Mouse (Mus musculus): ENCODE results near the gene Foxo3.

Foxo3 gene

GRCm38 (mm10) chr10:42177771-42178674 lies 98.5 kb downstream of the Foxo3 start:
- DNase-seq = no peak

- DNase-seq = no peak
These were observed 102.3 kb downstream of the Foxo3 start for GRCm38 (mm10) chr10:42174283-42174682.

- DNase-seq = no peak
These were observed 102.7 kb downstream of the Foxo3 start for GRCm38 (mm10) chr10:42173839-42174238.

GRCm38 (mm10) chr10:42170889-42171347 lies 105.6 kb downstream of the Foxo3 start:
- no peak for DNase-seq

- DNase-seq = no peak
These were observed 106.4 kb downstream of the Foxo3 start for GRCm38 (mm10) chr10:42170201-42170600.

GRCm38 (mm10) chr10:42154727-42155126 lies 121.8 kb downstream of the Foxo3 start:
- no peak for DNase-seq

- peak; percentile 45 to 64 for DNase-seq
These were observed 123.9 kb downstream of the Foxo3 start for GRCm38 (mm10) chr10:42152426-42153205.

- no peak for DNase-seq
These were observed 126.8 kb downstream of the Foxo3 start for GRCm38 (mm10) chr10:42149767-42150166.

- peak; percentile 29 to 44 for DNase-seq
These were observed 128.2 kb downstream of the Foxo3 start for GRCm38 (mm10) chr10:42148326-42148725.

GRCm38 (mm10) chr10:42145221-42145620 lies 131.3 kb downstream of the Foxo3 start:
- DNase-seq = no peak

- DNase-seq = no peak
These were observed 131.8 kb downstream of the Foxo3 start for GRCm38 (mm10) chr10:42144788-42145187.

- DNase-seq = no peak
These were observed 132.4 kb downstream of the Foxo3 start for GRCm38 (mm10) chr10:42144176-42144575.

GRCm38 (mm10) chr10:42142791-42143190 lies 133.8 kb downstream of the Foxo3 start:
- DNase-seq = no peak

- DNase-seq = no peak
These were observed 134.5 kb downstream of the Foxo3 start for GRCm38 (mm10) chr10:42142081-42142480.

- no peak for DNase-seq
These were observed 136.8 kb downstream of the Foxo3 start for GRCm38 (mm10) chr10:42139749-42140148.

GRCm38 (mm10) chr10:42134759-42135702 lies 141.5 kb downstream of the Foxo3 start:
- DNase-seq = peak in 1 of 2 experiments; percentile 47

All from cerebellum, postnatal 25 days (tissue).